Mouse (Mus musculus) megakaryocyte-erythroid progenitor cell, adult 5-6 weeks (primary cell): ENCODE data around the gene Lig3. TPM values are rescaled to one million over a fixed set of nuclear protein-coding genes. Genes with fewer than 3 reads are reported as not detected.

Experiments
- ATAC-seq: replicated peaks from 2 replicates; pipeline ENCODE4 v1.8.0; 2016; ENCODE audit warnings: mild to moderate bottlenecking, inconsistent platforms; ENCODE audit not compliant: severe bottlenecking, poor library complexity, low FRiP score, low TSS enrichment
- total RNA-seq, 2 experiments: library from RNA; stranded (forward) in 1 of 2; stranded (reverse) in 1 of 2; fragments of 200-1000, 215-1000 nt in 1 of 2; fragments of >200 nt in 1 of 2; fragmentation: Nextera tagmentation in 1 of 2; gene quantifications; 2 replicates each; pipeline ENCODE4 v1.2.3; 2014 to 2017

The Lig3 gene
- total RNA-seq (2014; fragmentation: Nextera tagmentation) (31.5 and 49.3 TPM in 2 replicates), total RNA-seq (2017) (52.1 and 61.4 TPM in 2 replicates)

- peak; percentile 87 for ATAC-seq
Observed at GRCm38 (mm10) chr11:82780983-82781903, at the start of gene Lig3. Lig3 (plus strand) TSS chr11:82781108.

GRCm38 (mm10) chr11:82734227-82734626 lies 46.7 kb upstream of the Lig3 start:
- ATAC-seq = no peak

- ATAC-seq = no peak
Observed at GRCm38 (mm10) chr11:82739006-82739405, 41.9 kb upstream of the Lig3 start.

- peak; percentile 63; the same call in 1 of the 2 replicates for ATAC-seq
Observed at GRCm38 (mm10) chr11:82746138-82746537, 34.8 kb upstream of the Lig3 start.

- ATAC-seq = peak; percentile 88
Observed at GRCm38 (mm10) chr11:82746857-82747366, 34.0 kb upstream of the Lig3 start.

- peak; percentile 70; the same call in 1 of the 2 replicates for ATAC-seq
Observed at GRCm38 (mm10) chr11:82752349-82753115, 28.4 kb upstream of the Lig3 start.

- no peak for ATAC-seq
Observed at GRCm38 (mm10) chr11:82755919-82756318, 25.0 kb upstream of the Lig3 start.

GRCm38 (mm10) chr11:82762286-82762829 lies 18.6 kb upstream of the Lig3 start:
- no peak for ATAC-seq

GRCm38 (mm10) chr11:82763261-82763660 lies 17.6 kb upstream of the Lig3 start:
- 0 out of 2 replicates have a peak, but pooled peaks have one; percentile 19 for ATAC-seq

GRCm38 (mm10) chr11:82763742-82764437 lies 17.0 kb upstream of the Lig3 start, which contains the start of the genes Cct6b and Zfp830:
Cct6b (minus strand) TSS chr11:82764321.
Zfp830 (plus strand) TSS chr11:82764345.
- ATAC-seq = peak; percentile 97

- peak; percentile 45 for ATAC-seq
Observed at GRCm38 (mm10) chr11:82764438-82764924, 16.4 kb upstream of the Lig3 start.

GRCm38 (mm10) chr11:82780134-82780533 lies 774 bp upstream of the Lig3 start:
- no peak for ATAC-seq

GRCm38 (mm10) chr11:82782197-82782596 lies 1.3 kb downstream of the Lig3 start:
- ATAC-seq = no peak

GRCm38 (mm10) chr11:82783453-82783852 lies 2.5 kb downstream of the Lig3 start:
- no peak for ATAC-seq

- ATAC-seq = peak; percentile 50
Observed at GRCm38 (mm10) chr11:82806656-82807055, 25.7 kb downstream of the Lig3 start.

- ATAC-seq = no peak
Observed at GRCm38 (mm10) chr11:82807370-82807769, 26.5 kb downstream of the Lig3 start.

- no peak for ATAC-seq
Observed at GRCm38 (mm10) chr11:82808485-82808884, 27.6 kb downstream of the Lig3 start.

- ATAC-seq = peak; percentile 83
Observed at GRCm38 (mm10) chr11:82819350-82819749, 38.4 kb downstream of the Lig3 start.
